Mouse (Mus musculus): ENCODE results near the gene Robo3.

DNA sequence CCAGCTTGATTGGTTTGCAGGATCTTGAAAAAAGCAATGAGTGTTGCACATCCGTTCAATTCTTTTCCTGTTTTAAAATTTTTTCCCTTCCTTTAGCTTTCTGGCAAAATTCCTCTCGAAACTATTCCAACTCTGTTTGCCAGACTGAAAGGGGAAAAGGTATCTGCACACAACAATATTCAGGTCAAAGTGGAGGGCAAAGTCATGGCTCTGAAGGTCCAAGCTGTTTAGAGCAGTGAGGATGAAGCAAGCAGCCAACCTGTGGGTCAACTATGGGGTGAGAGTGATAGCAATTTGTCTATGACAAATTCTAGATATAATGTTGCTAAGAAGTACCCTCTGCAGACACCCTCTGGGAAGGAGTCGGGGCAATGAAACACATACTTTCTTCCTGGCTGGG, 18.4 kb downstream of the Robo3 start:
- TF ChIP-seq POLR2A (IDR thresholded peaks at IDR 0.05; ENCODE audit: insufficient read depth, low read depth, low read length) (no peak), CTCF (IDR thresholded peaks at IDR 0.05; ENCODE audit: insufficient read depth, low read depth, low read length) (no peak)
